Mouse (Mus musculus) liver, adult 2 months (tissue): ENCODE measurements around the gene Bcl11a.

Experiments used
- CTCF ChIP-seq: fragments of 200-500 bp; IDR thresholded peaks from 2 replicates; pipeline ENCODE4 v1.5.1; 2011; ENCODE audit warnings: low read depth, low read length, control low read depth
- POLR2A ChIP-seq: fragments of 200-500 bp; IDR thresholded peaks from 2 replicates; pipeline ENCODE4 v1.6.1; 2011; ENCODE audit warnings: low read length, control low read depth; ENCODE audit not compliant: insufficient read depth; ENCODE audit errors: extremely low read depth

DNA sequence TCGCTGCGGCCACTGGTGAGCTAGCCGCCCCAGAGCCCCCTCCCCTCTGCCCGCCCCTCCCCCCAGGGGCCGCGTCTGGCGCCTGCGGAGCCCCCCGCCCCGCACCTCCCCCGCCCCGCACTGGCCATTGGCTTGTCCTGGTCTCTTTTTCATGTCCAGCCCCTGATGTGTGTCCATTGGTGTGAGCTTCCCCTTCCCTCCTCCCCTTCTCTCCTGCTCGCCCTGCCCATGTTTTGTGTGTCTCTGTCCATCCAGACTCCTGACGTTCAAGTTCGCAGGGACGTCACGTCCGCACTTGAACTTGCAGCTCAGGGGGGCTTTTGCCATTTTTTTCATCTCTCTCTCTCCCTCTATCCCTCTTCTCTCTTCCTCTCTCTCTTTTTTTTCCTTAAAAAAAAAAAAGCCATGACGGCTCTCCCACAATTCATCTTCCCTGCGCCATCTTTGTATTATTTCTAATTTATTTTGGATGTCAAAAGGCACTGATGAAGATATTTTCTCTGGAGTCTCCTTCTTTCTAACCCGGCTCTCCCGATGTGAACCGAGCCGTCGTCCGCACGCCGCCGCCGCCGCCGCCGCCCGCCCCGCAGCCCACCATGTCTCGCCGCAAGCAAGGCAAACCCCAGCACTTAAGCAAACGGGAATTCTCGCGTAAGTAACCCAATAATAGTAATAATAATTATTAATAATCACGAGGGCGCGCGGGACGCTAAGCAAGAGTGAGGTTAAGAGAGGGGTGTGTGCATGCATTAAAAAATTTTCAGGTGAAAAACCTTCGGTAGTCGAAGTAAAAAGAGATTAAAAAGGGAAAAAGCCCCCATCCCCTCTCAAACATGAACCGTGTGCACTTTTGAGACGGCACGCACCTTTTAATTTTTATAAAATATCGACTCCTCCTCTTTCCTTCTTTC is at the start of gene Bcl11a:
- no peak for TF ChIP-seq CTCF
- TF ChIP-seq POLR2A = no peak
